Mouse (Mus musculus): ENCODE measurements at regions not wholly inside any gene's neighbourhood (a gene's known extent, or its start where the extent isn't known, plus 50 kb on each side); places are given as distances from the start of the nearest gene placed in this dataset.
A peak's percentile ranks its signal among the peaks of the same experiment; 100 is the strongest.
"Not testable (repeated sequence)": the region's sequence is repeated elsewhere in the genome, so short reads cannot be mapped to it uniquely, and the experiment has no call there.

GRCm38 (mm10) chr1:184669173-184669572 lies 63.2 kb downstream of the Hlx start:
- not testable (repeated sequence) for H3K9me3 ChIP-seq (ENCODE audit: control insufficient read depth, low read length); DNase-seq (ENCODE audit: low spot score); H3K4me3 ChIP-seq (ENCODE audit: low read depth, low read length); H3K27me3 ChIP-seq (ENCODE audit: control insufficient read depth, insufficient read depth, low read length); ATAC-seq (ENCODE audit: low FRiP score, low TSS enrichment); H3K9ac ChIP-seq (ENCODE audit: low read length); H3K27ac ChIP-seq (replicated peaks); H3K36me3 ChIP-seq (ENCODE audit: control insufficient read depth, insufficient read depth, low read length); H3K4me2 ChIP-seq (replicated peaks; ENCODE audit: low read depth); H3K4me1 ChIP-seq (replicated peaks; ENCODE audit: control insufficient read depth, insufficient read depth)
- WGBS, result 82% methylated on average over 5 of the region's 5 CpGs

DNA sequence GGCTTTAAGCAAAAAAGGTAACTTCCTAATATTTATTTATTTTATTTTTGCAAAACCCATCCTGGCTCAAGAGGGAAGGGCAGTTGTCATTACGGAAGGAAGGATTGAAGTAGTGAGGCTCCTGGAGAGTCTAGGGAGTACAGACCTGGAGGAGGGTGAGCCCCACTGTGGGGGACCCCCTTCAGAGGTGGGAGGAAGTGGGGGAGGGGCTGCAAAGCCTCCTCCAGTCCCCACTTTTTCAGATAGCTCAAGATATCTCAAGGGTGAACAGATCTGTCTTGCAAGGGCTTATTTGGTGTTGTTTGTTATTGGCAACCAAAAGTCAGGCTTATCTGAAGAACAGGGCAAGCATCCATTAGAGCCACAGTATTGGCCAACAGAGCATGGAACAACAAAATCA lies 64.0 kb downstream of the Hlx start:
- no peak overlapping the region for H3K4me2 ChIP-seq (replicated peaks; ENCODE audit: low read depth)
- H3K9ac ChIP-seq (ENCODE audit: low read length), result no peak overlapping the region
- H3K4me3 ChIP-seq (ENCODE audit: low read depth, low read length), result no peak overlapping the region
- H3K27me3 ChIP-seq (ENCODE audit: control insufficient read depth, insufficient read depth, low read length), result no peaks in the 10 kb centered on the region
- no peak overlapping the region for H3K27ac ChIP-seq (replicated peaks)
- DNase-seq (ENCODE audit: low spot score) (no peak), ATAC-seq (ENCODE audit: low FRiP score, low TSS enrichment) (no peak)
- H3K9me3 ChIP-seq (ENCODE audit: control insufficient read depth, low read length), result no peaks in the 10 kb centered on the region
- 80% methylated on average over 1 of the region's 1 CpGs for WGBS
- H3K36me3 ChIP-seq (ENCODE audit: control insufficient read depth, insufficient read depth, low read length), result no peaks in the 10 kb centered on the region
- no peaks in the 10 kb centered on the region for H3K4me1 ChIP-seq (replicated peaks; ENCODE audit: control insufficient read depth, insufficient read depth)
- TF ChIP-seq EP300 (optimal IDR thresholded peaks at IDR 0.05) (no peak), CTCF (IDR thresholded peaks at IDR 0.05; ENCODE audit: low read depth) (no peak)

- no peaks in the 10 kb centered on the region for H3K36me3 ChIP-seq (ENCODE audit: control insufficient read depth, insufficient read depth, low read length)
- no peaks in the 10 kb centered on the region for H3K9me3 ChIP-seq (ENCODE audit: control insufficient read depth, low read length)
- H3K27me3 ChIP-seq (ENCODE audit: control insufficient read depth, insufficient read depth, low read length), result no peaks in the 10 kb centered on the region
- H3K27ac ChIP-seq (replicated peaks), result no peak overlapping the region
- no peak overlapping the region for H3K4me3 ChIP-seq (ENCODE audit: low read depth, low read length)
- H3K4me1 ChIP-seq (replicated peaks; ENCODE audit: control insufficient read depth, insufficient read depth), result no peaks in the 10 kb centered on the region
- DNase-seq (ENCODE audit: low spot score) (no peak), ATAC-seq (ENCODE audit: low FRiP score, low TSS enrichment) (no peak)
- TF ChIP-seq CTCF (IDR thresholded peaks at IDR 0.05; ENCODE audit: low read depth) (no peak), EP300 (optimal IDR thresholded peaks at IDR 0.05) (no peak)
- 76% methylated on average over 2 of the region's 2 CpGs for WGBS
- no peak overlapping the region for H3K9ac ChIP-seq (ENCODE audit: low read length)
- H3K4me2 ChIP-seq (replicated peaks; ENCODE audit: low read depth), result no peak overlapping the region
Observed at GRCm38 (mm10) chr1:184668022-184668421, 64.4 kb downstream of the Hlx start.

- no peaks in the 10 kb centered on the region for H3K36me3 ChIP-seq (ENCODE audit: control insufficient read depth, insufficient read depth, low read length)
- H3K9me3 ChIP-seq (ENCODE audit: control insufficient read depth, low read length), result no peaks in the 10 kb centered on the region
- ATAC-seq (ENCODE audit: low FRiP score, low TSS enrichment) (no peak), DNase-seq (ENCODE audit: low spot score) (no peak)
- H3K27me3 ChIP-seq (ENCODE audit: control insufficient read depth, insufficient read depth, low read length), result no peaks in the 10 kb centered on the region
- H3K9ac ChIP-seq (ENCODE audit: low read length), result no peak overlapping the region
- no peaks in the 10 kb centered on the region for H3K4me1 ChIP-seq (replicated peaks; ENCODE audit: control insufficient read depth, insufficient read depth)
- WGBS, result 76% methylated on average over 12 of the region's 12 CpGs
- H3K27ac ChIP-seq (replicated peaks), result no peak overlapping the region
- TF ChIP-seq EP300 (optimal IDR thresholded peaks at IDR 0.05) (no peak), CTCF (IDR thresholded peaks at IDR 0.05; ENCODE audit: low read depth) (no peak)
- no peak overlapping the region for H3K4me3 ChIP-seq (ENCODE audit: low read depth, low read length)
- H3K4me2 ChIP-seq (replicated peaks; ENCODE audit: low read depth), result no peak overlapping the region
Observed at GRCm38 (mm10) chr1:184665243-184665642, 67.2 kb downstream of the Hlx start.

GRCm38 (mm10) chr1:184664098-184664375 lies 68.4 kb downstream of the Hlx start:
- no peak for ATAC-seq (ENCODE audit: low FRiP score, low TSS enrichment)
- 0 out of 2 replicates have a peak overlapping the region, but pooled peaks have one; percentile 15 for H3K4me2 ChIP-seq (replicated peaks; ENCODE audit: low read depth)
- H3K9ac ChIP-seq (ENCODE audit: low read length), result no peak overlapping the region
- no peaks in the 10 kb centered on the region for H3K36me3 ChIP-seq (ENCODE audit: control insufficient read depth, insufficient read depth, low read length)
- no peak overlapping the region for H3K4me3 ChIP-seq (ENCODE audit: low read depth, low read length)
- no peaks in the 10 kb centered on the region for H3K27me3 ChIP-seq (ENCODE audit: control insufficient read depth, insufficient read depth, low read length)
- WGBS, result 29% methylated on average over 5 of the region's 5 CpGs
- TF ChIP-seq CTCF (IDR thresholded peaks at IDR 0.05; ENCODE audit: low read depth) (no peak), EP300 (optimal IDR thresholded peaks at IDR 0.05) (no peak)
- H3K4me1 ChIP-seq (replicated peaks; ENCODE audit: control insufficient read depth, insufficient read depth), result no peaks in the 10 kb centered on the region
- DNase-seq (ENCODE audit: low spot score), result no peak
- peak overlapping the region; percentile 46; the same call in 1 of the 2 replicates for H3K27ac ChIP-seq (replicated peaks)
- no peaks in the 10 kb centered on the region for H3K9me3 ChIP-seq (ENCODE audit: control insufficient read depth, low read length)

GRCm38 (mm10) chr1:184663300-184664097 lies 68.9 kb downstream of the Hlx start:
- Histone ChIP-seq H3K4me2 (replicated peaks; ENCODE audit: low read depth) (0 out of 2 replicates have a peak overlapping the region, but pooled peaks have one; percentile 15), H3K9ac (ENCODE audit: low read length) (no peak overlapping the region), H3K27ac (replicated peaks) (peak overlapping the region; percentile 46; the same call in 1 of the 2 replicates), H3K9me3 (ENCODE audit: control insufficient read depth, low read length) (no peaks in the 10 kb centered on the region), H3K36me3 (ENCODE audit: control insufficient read depth, insufficient read depth, low read length) (no peaks in the 10 kb centered on the region), H3K27me3 (ENCODE audit: control insufficient read depth, insufficient read depth, low read length) (no peaks in the 10 kb centered on the region), H3K4me3 (ENCODE audit: low read depth, low read length) (no peak overlapping the region), H3K4me1 (replicated peaks; ENCODE audit: control insufficient read depth, insufficient read depth) (no peaks in the 10 kb centered on the region)
- ATAC-seq (ENCODE audit: low FRiP score, low TSS enrichment), result peak; percentile 40; the same call in 1 of the 2 replicates
- no peak for DNase-seq (ENCODE audit: low spot score)
- 34% methylated on average over 14 of the region's 14 CpGs for WGBS
- TF ChIP-seq CTCF (IDR thresholded peaks at IDR 0.05; ENCODE audit: low read depth), result no peak
- no peak for TF ChIP-seq EP300 (optimal IDR thresholded peaks at IDR 0.05)
